Mouse (Mus musculus): ENCODE measurements around the gene Sez6l. TPM values are rescaled to one million over a fixed set of nuclear protein-coding genes. Genes with fewer than 3 reads are reported as not detected.

Sez6l gene
- total and polyA plus RNA-seq, 3 experiments = 0.08 to 0.25 (median 0.09) TPM

- no peaks in the 10 kb centered on the region for H3K79me2 ChIP-seq (replicated peaks; ENCODE audit: control insufficient read depth, insufficient read depth, low read length)
- no peak overlapping the region for H3K9ac ChIP-seq (ENCODE audit: low read depth, low read length)
- peaks cover 24% of the 10 kb centered on the region for H3K27me3 ChIP-seq (ENCODE audit: control insufficient read depth, insufficient read depth, low read length)
- H3K4me1 ChIP-seq (ENCODE audit: control insufficient read depth, insufficient read depth, low read length) = no peaks in the 10 kb centered on the region
- no peak for TF ChIP-seq POLR2A (IDR thresholded peaks at IDR 0.05; ENCODE audit: insufficient read depth, low read depth, low read length)
- TF ChIP-seq CTCF (IDR thresholded peaks at IDR 0.05) = no peak
- TF ChIP-seq EP300 (IDR thresholded peaks at IDR 0.05; ENCODE audit: insufficient read depth, low read depth, low read length) = no peak
- DNase-seq = no peak
- intact Hi-C loops (cut with DNase I) = no loop called here
- WGBS = 1% methylated on average over 48 of the region's 48 CpGs
- peak overlapping the region; percentile 23; the same call in 1 of the 2 replicates for H3K4me3 ChIP-seq
- no peak overlapping the region for H3K27ac ChIP-seq
- H3K36me3 ChIP-seq (ENCODE audit: control insufficient read depth, insufficient read depth, low read length) = no peaks in the 10 kb centered on the region
These were observed 508 bp downstream of the Sez6l start for GRCm38 (mm10) chr5:112576361-112576992.

- H3K27ac ChIP-seq = no peak overlapping the region
- H3K36me3 ChIP-seq (ENCODE audit: control insufficient read depth, insufficient read depth, low read length) = no peaks in the 10 kb centered on the region
- H3K9ac ChIP-seq (ENCODE audit: low read depth, low read length) = no peak overlapping the region
- DNase-seq = no peak
- TF ChIP-seq POLR2A (IDR thresholded peaks at IDR 0.05; ENCODE audit: insufficient read depth, low read depth, low read length) (no peak), EP300 (IDR thresholded peaks at IDR 0.05; ENCODE audit: insufficient read depth, low read depth, low read length) (no peak), CTCF (IDR thresholded peaks at IDR 0.05) (no peak)
- WGBS = 6% methylated on average over 12 of the region's 12 CpGs
- no peaks in the 10 kb centered on the region for H3K4me1 ChIP-seq (ENCODE audit: control insufficient read depth, insufficient read depth, low read length)
- intact Hi-C loops (cut with DNase I) = no loop called here
- no peaks in the 10 kb centered on the region for H3K79me2 ChIP-seq (replicated peaks; ENCODE audit: control insufficient read depth, insufficient read depth, low read length)
- H3K4me3 ChIP-seq = no peak overlapping the region
- H3K27me3 ChIP-seq (ENCODE audit: control insufficient read depth, insufficient read depth, low read length) = peaks cover 24% of the 10 kb centered on the region
These were observed 1.7 kb downstream of the Sez6l start for GRCm38 (mm10) chr5:112575151-112575915.

- DNase-seq = no peak
- Histone ChIP-seq H3K4me1 (ENCODE audit: control insufficient read depth, insufficient read depth, low read length) (no peaks in the 10 kb centered on the region), H3K4me3 (no peak overlapping the region), H3K27ac (no peak overlapping the region), H3K9ac (ENCODE audit: low read depth, low read length) (no peak overlapping the region), H3K27me3 (ENCODE audit: control insufficient read depth, insufficient read depth, low read length) (peaks cover 24% of the 10 kb centered on the region), H3K36me3 (ENCODE audit: control insufficient read depth, insufficient read depth, low read length) (no peaks in the 10 kb centered on the region), H3K79me2 (replicated peaks; ENCODE audit: control insufficient read depth, insufficient read depth, low read length) (no peaks in the 10 kb centered on the region)
- intact Hi-C loops (cut with DNase I) = no loop called here
- TF ChIP-seq POLR2A (IDR thresholded peaks at IDR 0.05; ENCODE audit: insufficient read depth, low read depth, low read length) (no peak), CTCF (IDR thresholded peaks at IDR 0.05) (peak; percentile 71)
- 12% methylated on average over 8 of the region's 8 CpGs for WGBS
These were observed 3.1 kb downstream of the Sez6l start for GRCm38 (mm10) chr5:112573916-112574315.

- Histone ChIP-seq H3K36me3 (ENCODE audit: control insufficient read depth, insufficient read depth, low read length) (no peaks in the 10 kb centered on the region), H3K27me3 (ENCODE audit: control insufficient read depth, insufficient read depth, low read length) (peaks cover 17% of the 10 kb centered on the region), H3K27ac (no peak overlapping the region), H3K9ac (ENCODE audit: low read depth, low read length) (no peak overlapping the region), H3K4me1 (ENCODE audit: control insufficient read depth, insufficient read depth, low read length) (no peaks in the 10 kb centered on the region), H3K4me3 (no peak overlapping the region), H3K79me2 (replicated peaks; ENCODE audit: control insufficient read depth, insufficient read depth, low read length) (no peaks in the 10 kb centered on the region)
- WGBS = 53% methylated on average over 2 of the region's 2 CpGs
- no peak for TF ChIP-seq CTCF (IDR thresholded peaks at IDR 0.05)
- TF ChIP-seq EP300 (IDR thresholded peaks at IDR 0.05; ENCODE audit: insufficient read depth, low read depth, low read length) = no peak
- TF ChIP-seq POLR2A (IDR thresholded peaks at IDR 0.05; ENCODE audit: insufficient read depth, low read depth, low read length) = no peak
- no peak for DNase-seq
- intact Hi-C loops (cut with DNase I) = no loop called here
These were observed 4.8 kb downstream of the Sez6l start for GRCm38 (mm10) chr5:112572217-112572616.

- intact Hi-C loops (cut with DNase I) = no loop called here
- DNase-seq = no peak
- TF ChIP-seq POLR2A (IDR thresholded peaks at IDR 0.05; ENCODE audit: insufficient read depth, low read depth, low read length) = no peak
- TF ChIP-seq CTCF (IDR thresholded peaks at IDR 0.05) = no peak
- no peak for TF ChIP-seq EP300 (IDR thresholded peaks at IDR 0.05; ENCODE audit: insufficient read depth, low read depth, low read length)
- Histone ChIP-seq H3K27ac (no peak overlapping the region), H3K4me1 (ENCODE audit: control insufficient read depth, insufficient read depth, low read length) (no peaks in the 10 kb centered on the region), H3K36me3 (ENCODE audit: control insufficient read depth, insufficient read depth, low read length) (no peaks in the 10 kb centered on the region), H3K27me3 (ENCODE audit: control insufficient read depth, insufficient read depth, low read length) (no peaks in the 10 kb centered on the region), H3K79me2 (replicated peaks; ENCODE audit: control insufficient read depth, insufficient read depth, low read length) (no peaks in the 10 kb centered on the region), H3K9ac (ENCODE audit: low read depth, low read length) (no peak overlapping the region), H3K4me3 (no peak overlapping the region)
- 69% methylated on average over 8 of the region's 8 CpGs for WGBS
These were observed 11.5 kb downstream of the Sez6l start for GRCm38 (mm10) chr5:112565489-112565888.

- intact Hi-C loops (cut with DNase I) = no loop called here
- no peaks in the 10 kb centered on the region for H3K79me2 ChIP-seq (replicated peaks; ENCODE audit: control insufficient read depth, insufficient read depth, low read length)
- H3K9ac ChIP-seq (ENCODE audit: low read depth, low read length) = no peak overlapping the region
- H3K27ac ChIP-seq = no peak overlapping the region
- no peaks in the 10 kb centered on the region for H3K27me3 ChIP-seq (ENCODE audit: control insufficient read depth, insufficient read depth, low read length)
- no peaks in the 10 kb centered on the region for H3K36me3 ChIP-seq (ENCODE audit: control insufficient read depth, insufficient read depth, low read length)
- WGBS = 89% methylated on average over 17 of the region's 17 CpGs
- no peak overlapping the region for H3K4me3 ChIP-seq
- no peak for DNase-seq
- H3K4me1 ChIP-seq (ENCODE audit: control insufficient read depth, insufficient read depth, low read length) = no peaks in the 10 kb centered on the region
- no peak for TF ChIP-seq POLR2A (IDR thresholded peaks at IDR 0.05; ENCODE audit: insufficient read depth, low read depth, low read length)
- no peak for TF ChIP-seq CTCF (IDR thresholded peaks at IDR 0.05)
- TF ChIP-seq EP300 (IDR thresholded peaks at IDR 0.05; ENCODE audit: insufficient read depth, low read depth, low read length) = no peak
These were observed 11.9 kb downstream of the Sez6l start for GRCm38 (mm10) chr5:112565083-112565482.
